Mouse (Mus musculus) kidney, embryonic 16.5 days (tissue): ENCODE data around the gene Ern1. TPM values are rescaled to one million over a fixed set of nuclear protein-coding genes. Genes with fewer than 3 reads are reported as not detected.

Experiments used
- ATAC-seq: fragments of 200-750 bp; cut with Nextera tagmentation; 2 replicates; pipeline ENCODE4 v1.8.0; 2017; ENCODE audit warnings: moderate TSS enrichment; ENCODE audit not compliant: low FRiP score, low TSS enrichment
- H3K27ac ChIP-seq: fragments of 300-500 bp; sonication (generic); 2 replicates; pipeline ENCODE4 v1.5.1; 2014; ENCODE audit warnings: low read length
- H3K27me3 ChIP-seq: fragments of 300-500 bp; sonication (generic); 2 replicates; pipeline ENCODE4 v1.6.1; 2014; ENCODE audit warnings: low read length, control low read depth, mixed read lengths; ENCODE audit not compliant: insufficient read depth
- H3K36me3 ChIP-seq: fragments of 300-500 bp; sonication (generic); 2 replicates; pipeline ENCODE4 v1.6.1; 2014; ENCODE audit warnings: low read length, control low read depth, mixed read lengths; ENCODE audit not compliant: insufficient read depth
- H3K4me1 ChIP-seq: fragments of 300-500 bp; sonication (generic); 2 replicates; pipeline ENCODE4 v1.6.1; 2014; ENCODE audit warnings: low read length, control low read depth, mixed read lengths; ENCODE audit not compliant: insufficient read depth
- H3K4me2 ChIP-seq: fragments of 300-500 bp; sonication (generic); replicated peaks from 2 replicates; pipeline ENCODE4 v1.6.1; 2014; ENCODE audit warnings: low read depth, low read length
- H3K4me3 ChIP-seq: fragments of 300-500 bp; sonication (generic); 2 replicates; pipeline ENCODE4 v1.5.1; 2014; ENCODE audit warnings: mild to moderate bottlenecking, low read length
- H3K9ac ChIP-seq: fragments of 300-500 bp; sonication (generic); replicated peaks from 2 replicates; pipeline ENCODE4 v1.6.1; 2014; ENCODE audit warnings: low read length
- H3K9me3 ChIP-seq: fragments of 300-500 bp; sonication (generic); 2 replicates; pipeline ENCODE4 v1.6.1; 2016; ENCODE audit warnings: low read length, control low read depth
- WGBS: fragments of 180-500 bp; shearing (Covaris S2); extraction: QIAGEN DNeasy Blood & Tissue Kit; methylation state at CpG from one replicate; pipeline ENCODE4 v1.1.7; 2014; 5-methylcytosine and 5-hydroxymethylcytosine counted together
- polyA plus RNA-seq: library from polyadenylated mRNA; unstranded; fragments of >200 nt; fragmentation: Nextera tagmentation; extraction: Ambion mirVana; gene quantifications from 2 replicates; pipeline ENCODE4 v1.2.1, GENCODE M21; 2015

Gene Ern1
- polyA plus RNA-seq, 1 experiment from 2014 or later: 5.4 TPM

- 75% methylated on average over 4 of the region's 4 CpGs for WGBS
- Histone ChIP-seq H3K27me3 (no peaks in the 10 kb centered on the region), H3K4me2 (no peak overlapping the region), H3K36me3 (no peaks in the 10 kb centered on the region), H3K9me3 (no peaks in the 10 kb centered on the region), H3K9ac (no peak overlapping the region), H3K4me1 (0 out of 2 replicates have a peak, but pooled peaks cover 3% of the 10 kb centered on the region), H3K27ac (no peak overlapping the region), H3K4me3 (no peak overlapping the region)
- ATAC-seq: no peak
Observed at GRCm38 (mm10) chr11:106521612-106522011, 34.0 kb upstream of the Ern1 start.

GRCm38 (mm10) chr11:106520404-106520803 lies 32.8 kb upstream of the Ern1 start:
- H3K9me3 ChIP-seq: no peaks in the 10 kb centered on the region
- ATAC-seq: no peak
- H3K36me3 ChIP-seq: no peaks in the 10 kb centered on the region
- H3K4me3 ChIP-seq: no peak overlapping the region
- no peaks in the 10 kb centered on the region for H3K27me3 ChIP-seq
- 44% methylated on average over 3 of the region's 3 CpGs for WGBS
- no peak overlapping the region for H3K4me2 ChIP-seq
- H3K9ac ChIP-seq: no peak overlapping the region
- H3K27ac ChIP-seq: no peak overlapping the region
- H3K4me1 ChIP-seq: 0 out of 2 replicates have a peak, but pooled peaks cover 3% of the 10 kb centered on the region

- ATAC-seq: no peak
- Histone ChIP-seq H3K9ac (no peak overlapping the region), H3K4me3 (no peak overlapping the region), H3K4me2 (no peak overlapping the region), H3K4me1 (0 out of 2 replicates have a peak, but pooled peaks cover 8% of the 10 kb centered on the region), H3K27me3 (no peaks in the 10 kb centered on the region), H3K27ac (no peak overlapping the region), H3K9me3 (no peaks in the 10 kb centered on the region), H3K36me3 (no peaks in the 10 kb centered on the region)
- 30% methylated on average over 4 of the region's 4 CpGs for WGBS
Observed at GRCm38 (mm10) chr11:106519519-106519918, 31.9 kb upstream of the Ern1 start.

- ATAC-seq: no peak
- Histone ChIP-seq H3K27me3 (no peaks in the 10 kb centered on the region), H3K4me1 (peaks cover 19% of the 10 kb centered on the region; the same call in 1 of the 2 replicates), H3K36me3 (no peaks in the 10 kb centered on the region), H3K9me3 (no peaks in the 10 kb centered on the region), H3K4me2 (no peak overlapping the region), H3K9ac (no peak overlapping the region), H3K27ac (no peak overlapping the region), H3K4me3 (no peak overlapping the region)
- WGBS: 41% methylated on average over 4 of the region's 4 CpGs
Observed at GRCm38 (mm10) chr11:106518391-106518790, 30.7 kb upstream of the Ern1 start.

GRCm38 (mm10) chr11:106515079-106515745 lies 27.6 kb upstream of the Ern1 start:
- Histone ChIP-seq H3K36me3 (0 out of 2 replicates have a peak, but pooled peaks cover 5% of the 10 kb centered on the region), H3K4me2 (no peak overlapping the region), H3K4me3 (no peak overlapping the region), H3K9me3 (no peaks in the 10 kb centered on the region), H3K27ac (peak overlapping the region; percentile 44), H3K9ac (no peak overlapping the region), H3K4me1 (peaks cover 20% of the 10 kb centered on the region; the same call in 1 of the 2 replicates), H3K27me3 (no peaks in the 10 kb centered on the region)
- WGBS: 46% methylated on average over 16 of the region's 16 CpGs
- peak; percentile 33; the same call in 1 of the 2 replicates for ATAC-seq

- H3K9me3 ChIP-seq: no peaks in the 10 kb centered on the region
- H3K4me1 ChIP-seq: peaks cover 20% of the 10 kb centered on the region; the same call in 1 of the 2 replicates
- no peak overlapping the region for H3K4me2 ChIP-seq
- no peak overlapping the region for H3K4me3 ChIP-seq
- 0 out of 2 replicates have a peak, but pooled peaks cover 5% of the 10 kb centered on the region for H3K36me3 ChIP-seq
- H3K27me3 ChIP-seq: no peaks in the 10 kb centered on the region
- WGBS: 34% methylated on average over 5 of the region's 5 CpGs
- H3K9ac ChIP-seq: no peak overlapping the region; the same call in 1 of the 2 replicates
- peak; percentile 77 for ATAC-seq
- peak overlapping the region; percentile 44 for H3K27ac ChIP-seq
Observed at GRCm38 (mm10) chr11:106514446-106514845, 26.8 kb upstream of the Ern1 start.

GRCm38 (mm10) chr11:106513166-106513565 lies 25.5 kb upstream of the Ern1 start:
- no peak overlapping the region for H3K9ac ChIP-seq
- ATAC-seq: no peak
- H3K4me2 ChIP-seq: no peak overlapping the region
- no peaks in the 10 kb centered on the region for H3K27me3 ChIP-seq
- no peak overlapping the region for H3K27ac ChIP-seq
- no peaks in the 10 kb centered on the region for H3K9me3 ChIP-seq
- H3K36me3 ChIP-seq: peaks cover 9% of the 10 kb centered on the region
- 29% methylated on average over 2 of the region's 2 CpGs for WGBS
- peaks cover 16% of the 10 kb centered on the region; the same call in 1 of the 2 replicates for H3K4me1 ChIP-seq
- no peak overlapping the region for H3K4me3 ChIP-seq

GRCm38 (mm10) chr11:106512006-106512390 lies 24.3 kb upstream of the Ern1 start:
- WGBS: 89% methylated on average over 7 of the region's 7 CpGs
- peaks cover 9% of the 10 kb centered on the region for H3K36me3 ChIP-seq

GRCm38 (mm10) chr11:106511236-106512005 lies 23.8 kb upstream of the Ern1 start:
- 91% methylated on average over 14 of the region's 14 CpGs for WGBS
- Histone ChIP-seq H3K27me3 (no peaks in the 10 kb centered on the region), H3K9me3 (no peaks in the 10 kb centered on the region), H3K36me3 (peaks cover 9% of the 10 kb centered on the region), H3K4me2 (no peak overlapping the region), H3K27ac (no peak overlapping the region), H3K9ac (no peak overlapping the region), H3K4me3 (no peak overlapping the region), H3K4me1 (peaks cover 16% of the 10 kb centered on the region; the same call in 1 of the 2 replicates)
- no peak for ATAC-seq

More at GRCm38 (mm10) chr11:106512006-106512390, 24.3 kb upstream of the Ern1 start:
- ATAC-seq: no peak
- Histone ChIP-seq H3K9me3 (no peaks in the 10 kb centered on the region), H3K4me2 (no peak overlapping the region), H3K9ac (no peak overlapping the region), H3K4me3 (no peak overlapping the region), H3K4me1 (peaks cover 16% of the 10 kb centered on the region; the same call in 1 of the 2 replicates), H3K27me3 (no peaks in the 10 kb centered on the region), H3K27ac (no peak overlapping the region)
